Mouse (Mus musculus) midbrain, embryonic 14.5 days (tissue): ENCODE measurements around the gene Xrcc3. TPM values are rescaled to one million over a fixed set of nuclear protein-coding genes. Genes with fewer than 3 reads are reported as not detected.
A peak's percentile ranks its signal among the peaks of the same experiment; 100 is the strongest.

Experiments used
- ATAC-seq: fragments of 200-750 bp; cut with Nextera tagmentation; 2 replicates; pipeline ENCODE4 v1.8.0; 2017; ENCODE audit warnings: moderate number of reproducible peaks, moderate library complexity; ENCODE audit not compliant: low FRiP score, low TSS enrichment
- DNase-seq: peaks from one replicate; pipeline ENCODE4 v3.0.0-alpha.2; 2015
- H3K27ac ChIP-seq: fragments of 300-500 bp; sonication (generic); replicated peaks from 2 replicates; pipeline ENCODE4 v1.5.1; 2014; ENCODE audit warnings: mild to moderate bottlenecking, low read depth, low read length, moderate library complexity
- H3K27me3 ChIP-seq: fragments of 300-500 bp; sonication (generic); 2 replicates; pipeline ENCODE4 v1.6.1; 2014; ENCODE audit warnings: low read length, control low read depth, mixed read lengths; ENCODE audit not compliant: control insufficient read depth, insufficient read depth
- H3K36me3 ChIP-seq: fragments of 300-500 bp; sonication (generic); 2 replicates; pipeline ENCODE4 v1.6.1; 2014; ENCODE audit warnings: low read length, control low read depth; ENCODE audit not compliant: control insufficient read depth, insufficient read depth
- H3K4me1 ChIP-seq: fragments of 300-500 bp; sonication (generic); 2 replicates; pipeline ENCODE4 v1.6.1; 2014; ENCODE audit warnings: mild to moderate bottlenecking, antibody characterized with exemption, low read length, control low read depth; ENCODE audit not compliant: control insufficient read depth, insufficient read depth
- H3K4me2 ChIP-seq: fragments of 300-500 bp; sonication (generic); 2 replicates; pipeline ENCODE4 v1.6.1; 2014; ENCODE audit warnings: mild to moderate bottlenecking, low read length, moderate library complexity
- H3K4me3 ChIP-seq: fragments of 300-500 bp; sonication (generic); replicated peaks from 2 replicates; pipeline ENCODE4 v1.5.1; 2014; ENCODE audit warnings: low read depth, low read length
- H3K9ac ChIP-seq: fragments of 300-500 bp; sonication (generic); replicated peaks from 2 replicates; pipeline ENCODE4 v1.6.1; 2014; ENCODE audit warnings: mild to moderate bottlenecking, low read length, moderate library complexity
- H3K9me3 ChIP-seq: fragments of 300-500 bp; sonication (generic); 2 replicates; pipeline ENCODE4 v1.6.1; 2016; ENCODE audit warnings: low read length, control low read depth, mixed read lengths; ENCODE audit not compliant: control insufficient read depth
- WGBS: fragments of 180-500 bp; shearing (Covaris S2); extraction: QIAGEN DNeasy Blood & Tissue Kit; methylation state at CpG from one replicate; pipeline ENCODE4 v1.1.7; 2014; 5-methylcytosine and 5-hydroxymethylcytosine counted together
- polyA plus RNA-seq: library from polyadenylated mRNA; unstranded; fragments of >200 nt; fragmentation: Nextera tagmentation; extraction: Ambion mirVana; gene quantifications from 2 replicates; pipeline ENCODE4 v1.2.1, GENCODE M21; 2014

Gene Xrcc3
- polyA plus RNA-seq, 1 experiment from 2014 or later, result 3.2 TPM

DNA sequence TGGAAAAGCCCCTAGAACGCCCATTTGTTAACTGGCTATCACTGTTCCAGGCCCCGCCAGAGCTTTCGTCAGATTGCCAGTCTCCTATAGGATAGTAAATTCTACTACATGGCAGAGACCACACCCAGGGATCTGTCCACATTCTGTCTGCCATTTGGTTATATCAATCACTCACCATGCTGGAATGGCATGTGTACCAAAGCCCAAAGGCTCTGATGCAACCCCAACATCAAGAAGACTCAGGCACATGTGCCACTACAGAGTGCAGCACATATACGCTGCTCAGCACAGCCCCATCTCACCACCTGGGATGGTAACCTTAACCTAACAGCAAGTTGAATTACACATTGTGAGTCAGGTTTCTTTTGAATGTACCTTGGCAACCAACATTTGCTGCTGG, 32.3 kb upstream of the Xrcc3 start:
- Histone ChIP-seq H3K36me3 (peaks cover 23% of the 10 kb centered on the region; the same call in 1 of the 2 replicates), H3K9me3 (no peaks in the 10 kb centered on the region), H3K4me3 (no peak overlapping the region), H3K27me3 (no peaks in the 10 kb centered on the region), H3K27ac (no peak overlapping the region), H3K4me1 (no peaks in the 10 kb centered on the region), H3K9ac (no peak overlapping the region), H3K4me2 (no peak overlapping the region)
- ATAC-seq, result no peak
- 90% methylated on average over 4 of the region's 4 CpGs for WGBS
- DNase-seq, result no peak

DNA sequence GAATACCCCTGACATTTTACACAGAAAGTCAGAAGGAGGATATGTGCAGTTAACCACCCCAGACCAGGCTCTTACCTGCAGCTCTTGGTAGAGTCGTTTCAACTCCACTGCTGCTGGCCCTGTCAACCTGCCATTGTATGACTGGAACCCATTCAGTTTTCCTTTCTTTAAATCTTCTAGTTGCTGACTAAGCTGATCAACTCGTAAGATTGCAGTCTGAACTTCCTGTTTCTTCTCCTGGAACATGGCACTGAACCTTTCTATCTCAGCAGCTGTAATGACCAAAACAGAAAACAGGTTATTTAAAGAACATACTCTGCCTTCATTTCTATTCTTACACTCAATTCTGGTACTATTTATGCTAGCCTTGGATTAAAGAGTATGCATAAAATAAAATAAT, 29.8 kb upstream of the Xrcc3 start:
- peaks cover 45% of the 10 kb centered on the region for H3K36me3 ChIP-seq
- ATAC-seq (no peak), DNase-seq (no peak)
- H3K9me3 ChIP-seq, result no peaks in the 10 kb centered on the region
- no peak overlapping the region for H3K4me3 ChIP-seq
- H3K4me2 ChIP-seq, result no peak overlapping the region
- 64% methylated on average over 2 of the region's 2 CpGs for WGBS
- H3K4me1 ChIP-seq, result no peaks in the 10 kb centered on the region
- H3K27me3 ChIP-seq, result no peaks in the 10 kb centered on the region
- no peak overlapping the region for H3K9ac ChIP-seq
- no peak overlapping the region for H3K27ac ChIP-seq

DNA sequence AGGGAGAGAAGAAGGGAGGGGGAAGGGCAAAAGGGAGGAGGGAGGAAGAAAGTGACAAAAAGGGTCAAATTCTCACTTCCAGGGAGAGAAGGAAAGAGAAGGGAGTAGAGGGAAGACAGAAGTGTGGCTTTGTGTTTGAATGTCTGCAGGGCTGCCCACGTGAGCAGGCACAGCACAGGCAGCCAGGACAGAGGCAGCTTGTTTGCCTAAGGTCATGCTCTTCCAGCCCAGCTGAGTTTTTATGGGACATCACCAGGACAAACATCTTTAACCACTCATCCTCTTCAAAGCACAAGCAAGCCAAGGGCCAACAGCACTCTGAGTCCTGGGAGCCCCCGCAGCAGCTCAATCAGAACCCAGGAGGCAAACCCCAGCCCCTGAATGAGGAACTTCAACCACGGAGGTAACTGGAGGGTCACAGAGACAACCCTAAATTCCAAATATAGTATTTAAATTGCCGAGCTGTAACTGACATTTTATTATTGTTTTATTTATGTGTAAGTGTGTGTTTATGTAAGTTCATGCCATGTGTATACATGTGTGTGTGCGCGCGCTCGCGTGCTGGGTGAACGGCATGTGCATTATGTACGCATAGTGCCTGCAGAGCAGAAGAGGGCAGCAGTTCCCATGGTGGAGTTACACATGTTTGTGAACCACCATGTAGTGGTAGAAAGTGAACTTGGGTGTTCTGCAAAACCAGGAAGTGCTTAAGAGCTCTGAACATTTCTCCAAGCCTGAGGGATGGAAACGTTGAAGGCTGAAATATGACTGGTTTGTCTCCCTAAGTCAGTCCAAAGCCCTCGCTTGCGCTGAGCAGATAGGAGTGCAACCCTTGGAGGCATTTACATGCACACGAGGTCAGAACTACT, 29.1 kb upstream of the Xrcc3 start:
- Histone ChIP-seq H3K4me1 (no peaks in the 10 kb centered on the region), H3K4me3 (no peak overlapping the region), H3K9me3 (no peaks in the 10 kb centered on the region), H3K36me3 (peaks cover 51% of the 10 kb centered on the region), H3K27ac (no peak overlapping the region), H3K4me2 (no peak overlapping the region), H3K27me3 (no peaks in the 10 kb centered on the region), H3K9ac (no peak overlapping the region)
- WGBS, result 88% methylated on average over 15 of the region's 15 CpGs
- no peak for ATAC-seq
- no peak for DNase-seq

- Histone ChIP-seq H3K4me1 (no peaks in the 10 kb centered on the region), H3K9me3 (no peaks in the 10 kb centered on the region), H3K27me3 (no peaks in the 10 kb centered on the region), H3K27ac (no peak overlapping the region), H3K9ac (no peak overlapping the region), H3K36me3 (peaks cover 96% of the 10 kb centered on the region), H3K4me3 (no peak overlapping the region), H3K4me2 (no peak overlapping the region)
- WGBS, result 90% methylated on average over 10 of the region's 10 CpGs
- DNase-seq (no peak), ATAC-seq (no peak)
Measured at GRCm38 (mm10) chr12:111833457-111833856, 19.8 kb upstream of the Xrcc3 start.

- no peak overlapping the region for H3K4me3 ChIP-seq
- WGBS, result 85% methylated on average over 5 of the region's 5 CpGs
- H3K27me3 ChIP-seq, result no peaks in the 10 kb centered on the region
- H3K36me3 ChIP-seq, result peaks cover 98% of the 10 kb centered on the region
- no peak overlapping the region for H3K27ac ChIP-seq
- DNase-seq (no peak), ATAC-seq (no peak)
- no peak overlapping the region for H3K9ac ChIP-seq
- no peaks in the 10 kb centered on the region for H3K4me1 ChIP-seq
- no peaks in the 10 kb centered on the region for H3K9me3 ChIP-seq
- H3K4me2 ChIP-seq, result no peak overlapping the region
Measured at GRCm38 (mm10) chr12:111832643-111833042, 19.0 kb upstream of the Xrcc3 start.

DNA sequence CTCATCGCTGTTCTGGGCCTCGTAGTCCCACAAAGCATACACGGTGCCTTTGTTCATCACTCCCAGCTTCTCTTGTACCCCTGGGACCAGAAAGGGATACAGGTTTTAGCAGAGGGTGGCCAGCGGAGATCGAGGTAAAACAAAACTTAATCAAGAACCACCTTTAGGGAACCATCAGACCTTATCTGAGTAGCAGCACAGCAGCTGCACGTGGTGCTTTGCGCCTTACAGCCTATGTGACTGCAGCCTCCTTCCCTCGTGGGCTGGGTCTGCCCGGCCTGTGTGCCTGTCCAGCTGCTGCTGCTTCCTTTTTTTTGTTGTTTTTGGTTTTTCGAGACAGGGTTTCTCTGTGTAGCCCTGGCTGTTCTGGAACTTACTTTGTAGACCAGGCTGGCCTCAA, 16.7 kb upstream of the Xrcc3 start:
- 85% methylated on average over 10 of the region's 10 CpGs for WGBS
- H3K27me3 ChIP-seq, result no peaks in the 10 kb centered on the region
- H3K4me3 ChIP-seq, result no peak overlapping the region
- H3K9me3 ChIP-seq, result no peaks in the 10 kb centered on the region
- no peak overlapping the region for H3K9ac ChIP-seq
- no peak overlapping the region for H3K4me2 ChIP-seq
- ATAC-seq (no peak), DNase-seq (no peak)
- peaks cover 98% of the 10 kb centered on the region for H3K36me3 ChIP-seq
- no peak overlapping the region for H3K27ac ChIP-seq
- H3K4me1 ChIP-seq, result no peaks in the 10 kb centered on the region

DNA sequence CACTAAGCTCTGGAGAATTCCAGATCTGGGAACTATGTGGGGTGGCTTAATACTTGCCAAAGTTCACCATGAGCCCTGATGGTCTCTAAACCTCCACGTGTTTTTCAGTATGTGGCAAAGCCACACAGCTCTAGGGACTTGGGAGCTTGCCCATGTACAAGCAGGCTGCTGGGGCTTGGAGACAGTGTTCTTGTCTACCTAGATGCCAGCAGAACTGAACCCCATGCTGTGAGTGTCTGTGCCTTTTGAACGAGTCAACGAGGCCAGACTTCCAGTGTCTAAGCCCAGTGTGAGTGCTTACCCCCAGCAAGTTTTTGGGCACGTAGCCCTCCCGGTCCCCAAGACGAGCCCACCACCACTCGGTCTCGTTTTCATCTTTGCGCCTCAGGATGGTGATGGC, 16.3 kb upstream of the Xrcc3 start:
- Histone ChIP-seq H3K4me1 (no peaks in the 10 kb centered on the region), H3K4me3 (no peak overlapping the region), H3K27me3 (no peaks in the 10 kb centered on the region), H3K36me3 (peaks cover 98% of the 10 kb centered on the region), H3K27ac (no peak overlapping the region), H3K9me3 (no peaks in the 10 kb centered on the region), H3K4me2 (no peak overlapping the region), H3K9ac (no peak overlapping the region)
- DNase-seq (no peak), ATAC-seq (no peak)
- 87% methylated on average over 9 of the region's 9 CpGs for WGBS

- Histone ChIP-seq H3K9me3 (no peaks in the 10 kb centered on the region), H3K4me3 (no peak overlapping the region), H3K9ac (no peak overlapping the region), H3K4me2 (no peak overlapping the region), H3K27me3 (no peaks in the 10 kb centered on the region), H3K27ac (no peak overlapping the region), H3K36me3 (peaks cover 98% of the 10 kb centered on the region), H3K4me1 (no peaks in the 10 kb centered on the region)
- DNase-seq (peak; percentile 21), ATAC-seq (no peak)
- 34% methylated on average over 5 of the region's 5 CpGs for WGBS
Measured at GRCm38 (mm10) chr12:111829447-111829846, 15.8 kb upstream of the Xrcc3 start.

DNA sequence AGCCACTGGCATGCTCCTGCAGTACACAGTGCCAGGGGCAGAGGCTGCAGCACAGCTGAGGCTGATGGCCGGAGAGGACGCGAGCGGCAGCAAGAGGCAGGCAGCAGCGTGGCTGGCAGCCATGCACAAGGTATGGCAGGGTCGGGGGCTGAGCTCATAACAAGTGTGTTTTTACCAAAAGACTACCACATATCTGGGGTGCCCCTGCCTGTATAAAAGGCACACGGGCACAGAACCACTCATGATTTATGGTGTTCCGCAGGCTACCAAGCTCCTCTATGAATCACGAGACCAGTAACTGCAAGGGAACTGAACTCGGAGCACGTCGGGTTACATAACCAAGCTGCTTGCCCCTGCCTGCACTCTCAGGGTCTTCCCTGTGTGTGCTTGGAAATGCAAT, 13.9 kb upstream of the Xrcc3 start:
- no peak overlapping the region for H3K4me3 ChIP-seq
- 94% methylated on average over 12 of the region's 12 CpGs for WGBS
- no peak overlapping the region for H3K9ac ChIP-seq
- H3K9me3 ChIP-seq, result no peaks in the 10 kb centered on the region
- H3K36me3 ChIP-seq, result peaks cover 92% of the 10 kb centered on the region
- H3K4me2 ChIP-seq, result no peak overlapping the region
- H3K27me3 ChIP-seq, result no peaks in the 10 kb centered on the region
- no peak for DNase-seq
- no peak for ATAC-seq
- no peaks in the 10 kb centered on the region for H3K4me1 ChIP-seq
- no peak overlapping the region for H3K27ac ChIP-seq
